Mouse (Mus musculus) neutrophil, adult 65 days (primary cell): ENCODE measurements around the gene Wdr83os. TPM values are rescaled to one million over a fixed set of nuclear protein-coding genes. Genes with fewer than 3 reads are reported as not detected.

Source experiments
- total RNA-seq: library from RNA; stranded (reverse); gene quantifications from 2 replicates; pipeline ENCODE4 v1.2.4, GENCODE M21; 2023

Gene Wdr83os
- 28.6 and 31.0 TPM in 2 replicates for total RNA-seq

DNA sequence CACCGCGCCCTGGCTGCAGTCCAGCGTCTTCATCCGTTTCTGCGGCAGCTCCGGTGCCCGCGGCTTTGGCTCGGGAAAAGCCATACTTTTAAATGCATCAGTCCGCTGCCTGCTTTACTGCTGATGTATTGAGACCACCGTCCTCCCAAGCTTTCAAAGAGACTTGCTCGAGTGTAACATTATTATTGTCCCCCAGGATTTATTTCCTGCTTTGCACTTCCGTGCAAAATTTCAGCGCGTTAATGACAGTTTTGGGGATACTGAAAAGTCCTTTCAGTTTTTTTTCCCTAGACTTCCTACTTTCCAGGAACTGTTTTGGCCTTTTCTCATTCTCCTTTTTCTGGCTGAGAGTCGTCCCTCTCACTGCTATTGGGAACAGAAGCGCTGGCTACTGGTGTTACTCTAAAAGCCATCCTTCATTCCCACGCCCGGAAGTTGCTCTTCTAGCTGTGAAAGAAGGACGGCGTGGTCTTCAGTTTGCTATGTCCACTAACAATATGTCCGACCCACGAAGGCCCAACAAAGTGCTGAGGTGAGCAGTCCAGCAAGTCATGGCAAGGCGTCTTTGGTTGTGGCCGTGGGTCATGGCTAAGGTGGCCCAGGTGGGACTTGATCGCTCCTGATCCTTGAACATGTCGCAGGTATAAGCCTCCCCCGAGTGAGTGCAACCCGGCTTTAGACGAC lies at the start of gene Wdr83os:
Gene Wdr83os, plus strand, starts transcription at position 209 of the 684 bp plus-strand sequence.

DNA sequence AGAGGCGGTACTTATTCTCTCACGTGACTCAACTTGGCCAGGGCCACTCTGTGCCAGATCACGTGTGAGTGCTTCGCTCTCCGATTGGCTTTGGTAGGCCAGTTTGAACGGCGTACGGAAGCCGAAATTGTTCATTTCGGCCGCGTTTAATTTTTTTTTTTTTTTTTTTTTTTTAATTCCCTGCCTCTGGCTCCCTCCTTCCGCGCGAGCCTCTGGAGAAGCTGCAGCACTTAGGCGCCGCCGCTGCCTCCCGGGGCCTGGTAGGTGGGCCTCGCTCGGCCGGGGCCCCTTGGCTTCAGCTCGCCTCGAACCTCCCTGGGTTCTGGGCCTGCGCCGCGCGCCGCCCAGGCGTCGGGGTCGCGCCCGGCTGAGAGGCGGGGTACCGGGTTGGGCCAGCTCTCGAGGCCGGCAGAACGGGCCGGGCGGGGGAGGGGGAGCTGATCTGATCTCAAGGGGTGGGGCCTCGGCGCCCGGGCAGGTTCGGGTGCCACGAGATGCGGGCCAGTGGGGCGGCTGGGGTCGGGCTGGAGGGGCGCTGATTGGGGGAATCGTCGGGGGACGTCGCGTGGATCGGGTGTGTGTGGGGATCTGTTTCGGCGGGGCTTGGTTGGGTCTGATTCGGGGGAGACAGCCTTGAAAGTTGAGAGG lies 43.7 kb upstream of the Wdr83os start, which contains the start of gene Tnpo2:
Gene Tnpo2, plus strand, starts transcription at position 198 of the 648 bp plus-strand sequence.

DNA sequence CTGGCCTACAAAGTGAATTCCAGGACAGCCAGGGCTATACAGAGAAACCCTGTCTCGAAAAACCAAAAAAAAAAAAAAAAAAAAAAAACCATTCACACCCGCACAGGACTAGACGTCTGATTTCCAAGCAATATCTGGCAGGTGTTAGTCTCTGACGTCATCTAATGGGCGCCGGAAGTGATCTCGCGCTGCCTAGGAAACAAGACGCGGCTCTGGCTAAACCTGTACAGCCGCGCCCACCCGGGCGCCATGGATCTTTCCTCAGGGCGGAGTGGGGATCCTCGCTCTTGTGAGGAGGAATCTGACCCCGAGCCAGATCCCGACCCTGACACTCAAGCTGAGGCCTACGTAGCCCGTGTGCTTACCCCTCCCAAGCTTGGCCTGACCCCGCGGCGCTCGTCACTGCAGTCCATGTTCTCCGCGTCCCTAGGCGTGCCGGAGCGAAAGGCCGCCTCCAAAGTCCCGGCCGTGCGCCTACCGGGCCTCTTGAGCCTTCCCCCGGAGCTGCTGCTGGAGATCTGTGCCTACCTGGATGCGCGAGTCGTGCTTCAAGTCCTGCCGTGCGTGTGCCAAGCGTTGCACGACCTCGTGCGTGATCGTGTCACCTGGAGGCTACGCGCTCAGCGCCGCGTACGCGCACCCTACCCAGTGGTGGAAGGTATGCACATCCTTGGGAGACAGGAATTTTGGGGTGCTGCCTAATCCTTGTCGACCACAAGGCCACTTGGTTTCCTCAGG lies 20.5 kb upstream of the Wdr83os start, which contains the start of gene Fbxw9:
Gene Fbxw9, plus strand, starts transcription at position 177 of the 738 bp plus-strand sequence.

GRCm38 (mm10) chr8:85067982-85068381 lies 12.6 kb upstream of the Wdr83os start, which contains the start of gene Gm5741:
TSS of gene Gm5741 (minus strand) at chr8:85067982.

DNA sequence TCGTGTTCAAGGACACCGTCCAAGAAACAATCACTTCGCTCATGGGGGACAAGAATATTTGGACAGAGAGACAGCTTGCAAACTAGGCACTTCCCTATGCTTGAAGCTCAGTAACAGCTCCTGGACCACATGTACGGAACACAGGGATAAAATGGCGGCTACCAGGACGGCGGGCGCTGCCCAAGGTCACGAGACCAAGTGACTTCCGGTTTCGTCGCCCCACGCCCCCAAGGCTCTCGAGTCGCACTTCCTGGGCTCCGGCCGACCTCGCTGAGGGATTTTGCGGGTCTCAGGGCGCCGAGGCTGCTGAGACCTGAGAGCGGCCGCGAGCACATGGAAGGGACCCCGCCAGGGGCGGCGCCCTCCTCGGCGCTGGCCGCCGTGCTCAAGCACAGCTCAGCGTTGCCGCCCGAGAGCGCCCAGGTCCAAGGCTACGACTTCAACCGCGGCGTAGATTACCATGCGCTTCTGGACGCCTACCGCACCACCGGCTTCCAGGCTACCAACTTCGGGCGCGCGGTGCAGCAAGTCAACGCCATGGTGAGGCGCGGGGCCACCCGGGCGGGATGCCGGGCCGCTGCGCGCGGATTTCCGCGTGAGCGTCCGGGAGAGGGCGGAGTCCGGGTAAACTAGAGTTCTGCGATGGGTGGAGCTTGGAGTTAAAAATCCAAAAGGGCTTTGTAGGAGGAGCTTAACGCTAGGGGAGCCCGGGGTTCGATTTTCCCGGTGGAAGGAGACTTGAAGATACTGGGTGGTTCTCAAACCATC lies 8.8 kb upstream of the Wdr83os start, which contains the start of gene Dhps:
Gene Dhps, plus strand, starts transcription at position 244 of the 768 bp plus-strand sequence.

DNA sequence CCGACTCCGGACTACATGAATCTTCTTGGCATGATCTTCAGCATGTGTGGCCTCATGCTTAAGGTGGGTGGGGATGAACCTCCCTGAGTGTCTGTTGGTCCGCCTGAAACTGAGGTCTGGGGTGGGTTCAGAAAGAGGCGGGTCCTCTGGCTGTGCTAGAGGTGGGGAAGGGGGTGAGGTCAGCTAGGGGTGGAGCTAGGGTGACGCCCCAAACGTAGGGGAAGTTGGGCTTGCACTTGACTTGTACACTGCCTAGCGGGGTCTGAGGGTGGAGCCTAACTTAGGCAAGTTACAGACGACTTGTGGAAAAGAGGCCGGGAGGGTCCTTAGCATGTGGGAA lies 646 bp downstream of the Wdr83os start, which contains the start of gene Wdr83:
Gene Wdr83, minus strand, starts transcription at position 91 of the 340 bp plus-strand sequence.

DNA sequence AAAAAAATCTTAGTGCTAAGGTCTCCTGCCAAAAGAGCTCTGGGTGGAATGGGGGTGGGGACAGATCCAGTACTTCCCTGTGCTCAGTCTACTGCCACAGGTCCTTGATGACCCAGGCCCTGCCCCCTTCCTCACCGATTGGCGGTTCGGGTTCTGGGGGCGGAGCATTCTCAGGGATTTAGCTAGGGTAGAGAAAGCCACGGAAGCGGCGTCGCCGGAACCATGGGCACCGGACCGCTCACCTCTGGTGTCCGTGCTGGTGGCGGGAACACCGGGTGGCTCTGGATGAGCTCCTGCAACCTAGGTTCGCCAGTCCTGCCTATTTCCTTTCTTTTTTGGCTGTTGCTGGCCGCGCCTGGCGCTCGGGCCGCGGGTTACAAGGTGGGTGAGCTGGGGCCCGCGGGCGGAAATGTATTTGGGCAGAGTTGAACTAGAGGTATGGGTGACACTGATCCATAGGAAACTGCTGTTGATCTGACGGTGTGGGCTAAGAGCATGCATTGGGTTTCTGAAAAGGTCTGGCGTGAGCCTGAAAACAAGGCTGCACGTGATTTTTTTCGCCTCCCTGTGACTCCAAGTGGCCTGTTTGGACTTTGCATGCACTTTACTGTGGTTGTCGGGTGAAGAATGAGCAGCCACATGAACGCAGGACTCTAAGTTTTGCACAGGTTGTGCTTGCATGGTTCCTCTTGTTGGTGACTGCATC lies 2.7 kb downstream of the Wdr83os start, which contains the start of gene Man2b1:
Gene Man2b1, plus strand, starts transcription at position 163 of the 706 bp plus-strand sequence.

GRCm38 (mm10) chr8:85122995-85123394 lies 42.5 kb downstream of the Wdr83os start, which contains the start of gene Zfp791:
TSS of gene Zfp791 (minus strand) at chr8:85123095.

Other genes starting within 250 kb of the Wdr83os start
- 4.2 and 5.3 TPM in 2 replicates for gene Gadd45gip1, start 249.2 kb upstream of the Wdr83os start, total RNA-seq
- gene Rad23a, start 240.1 kb upstream of the Wdr83os start, total RNA-seq: 23.0 and 25.5 TPM in 2 replicates
- 301 and 316 TPM in 2 replicates for gene Calr, start 233.8 kb upstream of the Wdr83os start, total RNA-seq
- gene Farsa, start 223.8 kb upstream of the Wdr83os start, total RNA-seq: 26.9 and 37.7 TPM in 2 replicates
- gene Syce2, start 208.6 kb upstream of the Wdr83os start, total RNA-seq: 7.3 and 11.1 TPM in 2 replicates
- 5.3 and 5.7 TPM in 2 replicates for gene Gcdh, start 186.8 kb upstream of the Wdr83os start, total RNA-seq
- gene Klf1, start 178.8 kb upstream of the Wdr83os start, total RNA-seq: 1.0 TPM in 1 of 2 replicates, not detected in the other
- 15.4 and 20.9 TPM in 2 replicates for gene Dnase2a, start 172.2 kb upstream of the Wdr83os start, total RNA-seq
- 0.09 and 0.70 TPM in 2 replicates for gene Mast1, start 143.4 kb upstream of the Wdr83os start, total RNA-seq
- gene Rtbdn, start 133.7 kb upstream of the Wdr83os start, total RNA-seq: not detected in 2 replicates
- gene Gm49661, start 111.3 kb upstream of the Wdr83os start, total RNA-seq: not detected in 2 replicates
- gene Prdx2, start 111.2 kb upstream of the Wdr83os start, total RNA-seq: 32.5 and 39.5 TPM in 2 replicates
- gene Rnaseh2a, start 111.0 kb upstream of the Wdr83os start, total RNA-seq: 19.9 and 24.8 TPM in 2 replicates
- gene Junb, start 102.0 kb upstream of the Wdr83os start, total RNA-seq: 1,149 and 1,207 TPM in 2 replicates
- gene Hook2, start 90.1 kb upstream of the Wdr83os start, total RNA-seq: 0.54 and 1.8 TPM in 2 replicates
- not detected in 2 replicates for gene Best2, start 66.2 kb upstream of the Wdr83os start, total RNA-seq
- 53.9 and 55.6 TPM in 2 replicates for gene Asna1, start 55.5 kb upstream of the Wdr83os start, total RNA-seq
- gene Trir, start 53.9 kb upstream of the Wdr83os start, total RNA-seq: 154 and 161 TPM in 2 replicates
- 28.2 and 28.5 TPM in 2 replicates for gene Tnpo2, start 43.8 kb upstream of the Wdr83os start, total RNA-seq
- 4.7 and 10.4 TPM in 2 replicates for gene Fbxw9, start 20.7 kb upstream of the Wdr83os start, total RNA-seq
- gene Gm5741, start 12.8 kb upstream of the Wdr83os start, total RNA-seq: not detected in 2 replicates
- gene Dhps, start 9.0 kb upstream of the Wdr83os start, total RNA-seq: 37.9 and 52.8 TPM in 2 replicates
- 8.1 and 13.9 TPM in 2 replicates for gene Wdr83, start 566 bp downstream of the Wdr83os start, total RNA-seq
- gene Man2b1, start 2.5 kb downstream of the Wdr83os start, total RNA-seq: 289 and 376 TPM in 2 replicates
- not detected in 2 replicates for gene Zfp791, start 42.4 kb downstream of the Wdr83os start, total RNA-seq
- not detected in 2 replicates for gene Cks1brt, start 71.2 kb downstream of the Wdr83os start, total RNA-seq
- gene Olfr371, start 145.2 kb downstream of the Wdr83os start, total RNA-seq: not detected in 2 replicates
- gene Orc6, start 218.9 kb downstream of the Wdr83os start, total RNA-seq: 32.2 and 43.4 TPM in 2 replicates
- 82.6 and 92.7 TPM in 2 replicates for gene Vps35, start 219.1 kb downstream of the Wdr83os start, total RNA-seq